Mouse (Mus musculus) granulocyte monocyte progenitor cell, adult 5-6 weeks (primary cell): ENCODE measurements around the gene Smurf1. TPM values are rescaled to one million over a fixed set of nuclear protein-coding genes. Genes with fewer than 3 reads are reported as not detected.

Experiments used
- ATAC-seq: replicated peaks from 2 replicates; pipeline ENCODE4 v1.8.0; 2016; ENCODE audit warnings: mild to moderate bottlenecking, moderate TSS enrichment, inconsistent platforms; ENCODE audit not compliant: poor library complexity, severe bottlenecking
- total RNA-seq, 2 experiments: library from RNA; stranded (forward) in 1 of 2; stranded (reverse) in 1 of 2; fragments of 200-712, 200-1000 nt in 1 of 2; fragments of >200 nt in 1 of 2; fragmentation: Nextera tagmentation in 1 of 2; gene quantifications; 2 replicates each; pipeline ENCODE4 v1.2.3; 2014 to 2017

Smurf1 gene
- total RNA-seq, 2 experiments from 2014 or later = 2.0 to 4.6 TPM

GRCm38 (mm10) chr5:144918204-144918603 is 47.4 kb downstream of the Smurf1 start:
- ATAC-seq = no peak

- no peak for ATAC-seq
These were observed 48.5 kb downstream of the Smurf1 start for GRCm38 (mm10) chr5:144917172-144917571.

- no peak for ATAC-seq
These were observed 49.8 kb downstream of the Smurf1 start for GRCm38 (mm10) chr5:144915828-144916227.

- ATAC-seq = no peak
These were observed 51.2 kb downstream of the Smurf1 start for GRCm38 (mm10) chr5:144914433-144914906.

GRCm38 (mm10) chr5:144913923-144914322 is 51.7 kb downstream of the Smurf1 start:
- ATAC-seq = no peak

- no peak for ATAC-seq
These were observed 52.3 kb downstream of the Smurf1 start for GRCm38 (mm10) chr5:144913361-144913760.

- no peak for ATAC-seq
These were observed 52.9 kb downstream of the Smurf1 start for GRCm38 (mm10) chr5:144912519-144913310.

GRCm38 (mm10) chr5:144909521-144909920 is 56.1 kb downstream of the Smurf1 start:
- no peak for ATAC-seq

GRCm38 (mm10) chr5:144907591-144907990 is 58.1 kb downstream of the Smurf1 start:
- no peak for ATAC-seq

- ATAC-seq = no peak
These were observed 61.1 kb downstream of the Smurf1 start for GRCm38 (mm10) chr5:144904356-144905134.

GRCm38 (mm10) chr5:144901791-144902190 is 63.9 kb downstream of the Smurf1 start:
- no peak for ATAC-seq

GRCm38 (mm10) chr5:144901035-144901434 is 64.6 kb downstream of the Smurf1 start:
- ATAC-seq = no peak

GRCm38 (mm10) chr5:144898448-144899052 is 67.1 kb downstream of the Smurf1 start:
- ATAC-seq = no peak

- ATAC-seq = no peak
These were observed 67.8 kb downstream of the Smurf1 start for GRCm38 (mm10) chr5:144897881-144898280.

GRCm38 (mm10) chr5:144891276-144891675 is 74.4 kb downstream of the Smurf1 start:
- no peak for ATAC-seq

GRCm38 (mm10) chr5:144885968-144886650 is 79.5 kb downstream of the Smurf1 start:
- no peak for ATAC-seq

GRCm38 (mm10) chr5:144884629-144885217 is 80.9 kb downstream of the Smurf1 start:
- peak; percentile 32; the same call in 1 of the 2 replicates for ATAC-seq

- ATAC-seq = no peak
These were observed 83.8 kb downstream of the Smurf1 start for GRCm38 (mm10) chr5:144881670-144882399.

- no peak for ATAC-seq
These were observed 88.6 kb downstream of the Smurf1 start for GRCm38 (mm10) chr5:144877021-144877420.
